ENCODE assay signal across 20 mouse cellular contexts in the genomic region with DNA sequence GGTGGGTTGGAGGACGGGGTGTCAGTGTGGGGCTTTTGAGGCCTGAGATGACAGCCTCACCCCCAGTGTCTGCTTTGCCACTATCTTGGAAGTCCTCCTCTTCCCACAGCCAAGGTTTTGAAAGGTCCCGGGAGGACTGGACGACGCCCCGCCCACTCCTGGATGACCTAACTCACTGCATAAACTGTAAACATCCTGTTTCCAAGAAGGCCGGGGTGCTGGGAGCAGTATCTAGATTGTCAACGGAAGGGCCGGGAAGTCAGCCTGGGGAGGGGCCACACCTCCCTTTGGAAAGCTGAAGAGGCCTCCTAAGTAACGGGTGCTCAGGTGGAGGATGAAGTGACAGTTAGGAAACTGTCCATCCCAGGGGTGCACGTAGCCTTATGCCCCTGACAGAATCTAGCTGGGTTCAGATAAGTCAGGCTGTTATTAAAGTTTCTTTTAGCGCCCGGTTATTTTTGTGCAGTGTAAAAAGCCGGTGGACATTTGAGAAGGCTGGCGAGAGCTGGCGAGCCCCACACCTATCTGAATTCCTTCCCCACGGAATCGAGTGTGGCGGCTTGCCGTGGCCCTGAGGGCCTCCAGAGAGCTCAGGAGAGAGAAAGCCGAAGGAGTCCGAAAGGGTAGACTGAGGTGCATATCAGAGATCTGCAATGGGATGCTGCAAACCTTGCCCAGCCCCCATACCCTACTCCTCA.
"Had no signal": no experiment of that assay in that cellular context is flagged by ENCODE, and none has a peak within 500 bp of the region (broad histone marks: within the 10 kb centered on the region; RNA-seq: fewer than 3 reads in every experiment).

No protein-coding gene starts in this region.

- H3K9ac ChIP-seq: limb, embryonic 13.5 days; liver, embryonic 12.5 days; liver, embryonic 15.5 days; lung, embryonic 15.5 days; neural tube, embryonic 13.5 days had no signal

- DNase-seq: kidney, adult 9 months; kidney, postnatal 14 days; kidney, postnatal 4 days; left cerebral cortex, postnatal 4 days; liver; lung, adult 18-20 months; lung, postnatal 10 days; lung, postnatal 36 days; retina, postnatal 1 day; thymus, postnatal 36 days had no signal

- H3K9me3 ChIP-seq: limb, embryonic 13.5 days; liver, embryonic 12.5 days; liver, embryonic 15.5 days; lung, embryonic 15.5 days; midbrain, embryonic 10.5 days; neural tube, embryonic 13.5 days had no signal

- H3K36me3 ChIP-seq: limb, embryonic 13.5 days; liver, embryonic 12.5 days; liver, embryonic 15.5 days; lung, embryonic 15.5 days; midbrain, embryonic 10.5 days; midbrain, embryonic 13.5 days; neural tube, embryonic 13.5 days had no signal

- H3K4me1 ChIP-seq: liver, embryonic 15.5 days had no signal

- H3K27ac ChIP-seq: limb, embryonic 13.5 days; liver, embryonic 12.5 days; liver, embryonic 15.5 days; lung, embryonic 15.5 days; stomach, postnatal 0 days had no signal

- H3K27me3 ChIP-seq: limb, embryonic 13.5 days; midbrain, embryonic 13.5 days; neural tube, embryonic 13.5 days had no signal

- H3K4me3 ChIP-seq: limb, embryonic 13.5 days; liver, embryonic 12.5 days; liver, embryonic 15.5 days; lung, embryonic 15.5 days; megakaryocyte, embryonic 14.5 days; midbrain, embryonic 10.5 days; midbrain, embryonic 13.5 days; myocyte; neural tube, embryonic 13.5 days had no signal
